Mouse (Mus musculus) adrenal gland, postnatal 10 days (tissue): ENCODE measurements around the gene Trim17. TPM values are rescaled to one million over a fixed set of nuclear protein-coding genes. Genes with fewer than 3 reads are reported as not detected.

Experiments
- DNase-seq: peaks from one replicate; pipeline ENCODE4 v3.0.0; 2021; ENCODE audit warnings: mixed read lengths
- total RNA-seq, 2 experiments: library from RNA; stranded (reverse); gene quantifications; 2 replicates each; pipeline ENCODE4 v1.2.3; 2021

Gene Trim17
- total RNA-seq, 2 experiments from 2014 or later: 0.09 TPM

- no peak for DNase-seq
Observed at GRCm38 (mm10) chr11:58969027-58969426, 14.5 kb downstream of the Trim17 start.

- no peak for DNase-seq
Observed at GRCm38 (mm10) chr11:58969659-58970058, 15.2 kb downstream of the Trim17 start.

GRCm38 (mm10) chr11:58970831-58971530, 16.5 kb downstream of the Trim17 start:
- DNase-seq: no peak

- DNase-seq: no peak
Observed at GRCm38 (mm10) chr11:58971796-58972195, 17.3 kb downstream of the Trim17 start.

GRCm38 (mm10) chr11:58974414-58974813, 19.9 kb downstream of the Trim17 start:
- no peak for DNase-seq

GRCm38 (mm10) chr11:58977150-58977549, 22.7 kb downstream of the Trim17 start:
- peak; percentile 55 for DNase-seq

- DNase-seq: no peak
Observed at GRCm38 (mm10) chr11:58977607-58978026, 23.1 kb downstream of the Trim17 start.

GRCm38 (mm10) chr11:58978027-58978705, 23.7 kb downstream of the Trim17 start, which contains the start of gene Trim11:
Trim11 (plus strand) TSS chr11:58978093.
- DNase-seq: peak; percentile 78

- no peak for DNase-seq
Observed at GRCm38 (mm10) chr11:58978706-58979030, 24.2 kb downstream of the Trim17 start.

- DNase-seq: no peak
Observed at GRCm38 (mm10) chr11:58979183-58979582, 24.7 kb downstream of the Trim17 start.

- peak; percentile 49 for DNase-seq
Observed at GRCm38 (mm10) chr11:58979661-58980060, 25.2 kb downstream of the Trim17 start.

GRCm38 (mm10) chr11:58980381-58980990, 26.0 kb downstream of the Trim17 start:
- DNase-seq: peak; percentile 53

- DNase-seq: peak; percentile 61
Observed at GRCm38 (mm10) chr11:58981541-58982447, 27.3 kb downstream of the Trim17 start.

- DNase-seq: no peak
Observed at GRCm38 (mm10) chr11:58982471-58983097, 28.1 kb downstream of the Trim17 start.

- DNase-seq: no peak
Observed at GRCm38 (mm10) chr11:58983691-58984341, 29.3 kb downstream of the Trim17 start.

- no peak for DNase-seq
Observed at GRCm38 (mm10) chr11:58984657-58985056, 30.2 kb downstream of the Trim17 start.

GRCm38 (mm10) chr11:58985299-58985917, 30.9 kb downstream of the Trim17 start:
- DNase-seq: peak; percentile 51

- no peak for DNase-seq
Observed at GRCm38 (mm10) chr11:58989166-58989565, 34.7 kb downstream of the Trim17 start.

- no peak for DNase-seq
Observed at GRCm38 (mm10) chr11:58990141-58990540, 35.7 kb downstream of the Trim17 start.

- DNase-seq: peak; percentile 34
Observed at GRCm38 (mm10) chr11:58990794-58991193, 36.3 kb downstream of the Trim17 start.

- no peak for DNase-seq
Observed at GRCm38 (mm10) chr11:58991911-58992310, 37.4 kb downstream of the Trim17 start.
